Mouse (Mus musculus) thymus, adult 18-20 months (tissue): Measurements from ENCODE around the gene Pltp.
"Not testable (repeated sequence)": the region's sequence is repeated elsewhere in the genome, so short reads cannot be mapped to it uniquely, and the experiment has no call there.

Source experiments
- DNase-seq, 2 experiments: peaks; one replicate each; pipeline ENCODE4 v3.0.0; 2022; ENCODE audit warnings: mixed read lengths in 2 of 2

Gene Pltp

DNA sequence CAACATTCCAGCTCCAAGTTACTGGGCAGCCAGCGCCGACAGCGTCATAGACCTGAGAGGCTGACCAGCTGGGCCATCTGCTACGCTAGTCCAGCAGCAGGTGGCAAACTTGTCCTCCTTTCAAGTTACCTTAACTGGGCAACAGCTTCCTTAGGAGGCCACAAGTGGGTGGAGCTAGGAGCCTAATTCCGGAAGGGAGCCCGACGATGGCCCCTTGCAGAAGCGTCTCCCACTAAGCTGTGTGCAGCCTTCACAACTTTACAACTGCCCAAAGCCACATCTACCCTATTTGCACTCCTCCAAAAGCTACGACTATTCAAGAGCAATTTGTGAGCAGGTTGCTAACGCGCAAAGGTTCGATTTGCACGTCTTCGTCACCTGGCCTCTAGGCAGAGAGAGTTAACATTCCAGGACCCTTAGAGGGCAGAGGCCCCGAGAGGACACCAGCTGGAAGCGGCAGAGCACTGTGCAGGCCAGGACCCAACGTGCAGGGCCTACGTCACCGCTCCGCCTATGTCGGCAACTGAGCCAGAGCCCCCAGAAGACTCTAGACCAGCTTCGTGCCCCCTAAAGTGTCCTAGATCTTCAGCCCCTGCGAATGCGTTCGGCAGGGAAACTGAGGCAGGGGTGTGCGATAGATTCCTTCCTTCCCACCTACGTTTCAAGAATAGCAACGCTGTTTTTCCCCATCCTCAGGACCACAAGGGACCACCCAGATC, 21.2 kb upstream of the Pltp start:
- peak; percentile 44 to 55 for DNase-seq

DNA sequence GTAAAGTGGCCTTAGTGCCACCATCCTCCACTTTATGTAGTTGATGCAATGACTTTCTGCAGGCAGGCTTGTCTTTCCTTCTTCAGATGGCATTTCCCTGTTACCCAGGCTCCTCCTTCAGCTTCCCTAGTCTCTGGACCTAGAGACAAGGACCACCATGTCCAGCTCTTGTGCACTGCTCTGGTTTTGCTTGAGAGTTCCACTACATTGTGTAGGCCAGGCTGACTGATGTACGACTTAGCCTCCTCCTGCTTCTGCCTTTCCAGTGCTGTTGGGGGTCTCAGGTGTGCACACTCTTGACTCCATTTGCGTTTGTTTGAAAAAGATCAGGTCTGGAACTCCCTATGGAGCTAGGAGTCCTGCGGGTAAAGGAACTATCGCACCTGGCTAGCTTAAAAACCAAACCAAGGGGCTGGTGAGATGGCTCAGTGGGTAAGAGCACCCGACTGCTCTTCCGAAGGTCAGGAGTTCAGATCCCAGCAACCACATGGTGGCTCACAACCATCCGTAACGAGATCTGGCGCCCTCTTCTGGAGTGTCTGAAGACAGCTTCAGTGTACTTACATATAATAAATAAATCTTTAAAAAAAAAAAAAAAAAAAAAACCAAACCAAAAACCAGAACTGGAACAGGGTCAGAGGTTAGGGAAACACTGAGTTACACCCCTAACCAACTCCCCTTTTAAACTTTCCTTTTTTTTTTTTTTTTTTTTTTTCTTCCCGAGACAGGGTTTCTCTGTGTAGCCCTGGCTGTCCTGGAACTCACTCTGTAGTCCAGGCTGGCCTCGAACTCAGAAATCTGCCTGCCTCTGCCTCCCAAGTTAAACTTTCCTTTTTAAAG, 20.1 kb upstream of the Pltp start:
- DNase-seq, result not testable (repeated sequence)

DNA sequence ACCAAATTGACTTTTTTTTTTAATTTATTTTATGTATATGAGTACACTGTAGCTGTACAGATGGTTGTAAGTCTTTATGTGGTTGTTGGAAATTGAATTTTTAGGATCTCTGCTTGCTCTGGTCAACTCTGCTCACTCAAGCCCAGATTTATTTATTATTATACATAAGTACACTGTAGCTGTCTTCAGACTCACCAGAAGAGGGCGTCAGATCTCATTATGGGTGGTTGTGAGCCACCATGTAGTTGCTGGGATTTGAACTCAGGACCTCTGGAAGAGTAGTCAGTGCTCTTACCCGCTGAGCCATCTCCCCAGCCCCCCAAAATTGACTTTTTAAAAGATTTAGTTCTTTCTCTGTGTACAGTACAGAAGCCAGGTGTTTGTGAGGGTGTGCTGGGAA, 18.1 kb upstream of the Pltp start:
- not testable (repeated sequence) for DNase-seq

DNA sequence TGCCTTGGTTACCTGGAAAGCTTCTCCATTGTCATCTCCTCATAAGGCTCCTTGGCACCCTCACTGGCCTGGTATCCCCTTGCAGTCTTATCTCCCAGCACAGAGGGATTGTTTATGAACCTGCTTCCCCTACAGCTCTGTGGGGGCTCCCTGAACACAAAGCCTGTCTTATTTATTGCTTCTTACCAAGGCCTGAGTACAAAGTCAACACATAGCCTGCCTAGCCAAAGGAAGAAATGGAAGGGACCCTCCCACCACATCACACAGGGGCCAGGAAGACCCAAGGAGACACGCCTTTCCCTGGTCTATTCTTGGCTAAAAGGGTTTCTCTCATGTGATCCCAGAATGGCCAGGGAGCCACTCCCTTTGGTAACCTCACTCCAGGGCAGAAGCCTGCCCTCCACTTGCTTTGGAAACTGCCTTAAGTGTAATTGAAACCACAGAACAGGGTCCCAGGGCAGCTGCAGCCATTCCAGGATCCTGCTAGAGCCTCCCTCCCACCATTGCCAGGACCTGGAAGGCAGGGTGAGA, 16.8 kb upstream of the Pltp start:
- no peak for DNase-seq

DNA sequence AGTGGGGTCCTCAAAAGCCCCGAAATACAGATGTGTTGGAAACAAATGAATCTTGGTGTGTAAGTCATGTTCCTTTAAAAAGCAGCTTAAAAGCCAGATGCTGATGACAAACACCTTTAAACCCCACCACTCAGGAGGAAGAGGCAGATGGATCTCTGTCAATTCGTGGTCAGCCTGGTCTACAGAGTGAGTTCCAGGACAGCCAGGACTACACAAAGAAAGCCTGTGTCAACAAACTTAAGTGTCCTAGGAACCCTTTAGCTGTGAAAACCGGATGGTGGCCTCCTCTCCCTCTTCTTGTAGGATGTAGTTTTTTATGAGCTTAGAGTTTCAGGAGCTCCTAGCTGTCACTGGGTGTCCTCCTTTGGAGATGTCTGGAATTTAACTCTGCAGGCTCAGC, 16.1 kb upstream of the Pltp start:
- DNase-seq, result no peak

DNA sequence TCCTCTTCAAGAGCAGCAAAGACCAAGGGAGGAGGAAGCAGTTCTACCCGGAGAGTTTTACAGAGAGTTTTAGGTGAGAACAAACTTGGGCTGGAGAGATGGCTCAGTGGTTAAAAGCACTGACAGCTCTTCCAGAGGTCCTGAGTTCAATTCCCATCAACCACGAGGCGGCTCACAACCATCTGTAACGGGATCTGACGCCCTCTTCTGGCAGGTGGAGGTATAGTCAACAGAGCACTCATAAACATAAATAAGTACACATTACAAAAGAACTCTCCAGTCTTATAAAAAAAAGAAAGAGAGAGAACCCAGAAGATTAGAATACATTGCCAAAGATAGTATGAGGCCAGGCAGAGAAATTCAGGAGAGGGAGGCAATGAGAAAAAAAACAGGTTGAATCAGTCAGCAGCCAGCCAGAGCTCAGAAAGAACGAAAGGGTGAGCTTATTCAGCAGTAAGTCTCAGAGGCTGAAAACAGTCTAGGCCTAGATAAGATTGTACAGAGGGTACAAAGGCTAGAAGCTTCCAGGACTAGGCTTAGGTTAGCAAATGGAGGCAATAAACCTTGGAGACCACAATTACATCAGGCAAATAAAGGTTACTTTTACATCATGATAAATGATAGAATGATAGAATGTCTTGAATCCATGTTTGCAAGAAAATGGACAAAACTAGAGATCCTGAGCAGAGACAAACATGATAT, 14.2 kb upstream of the Pltp start:
- DNase-seq, result no peak

DNA sequence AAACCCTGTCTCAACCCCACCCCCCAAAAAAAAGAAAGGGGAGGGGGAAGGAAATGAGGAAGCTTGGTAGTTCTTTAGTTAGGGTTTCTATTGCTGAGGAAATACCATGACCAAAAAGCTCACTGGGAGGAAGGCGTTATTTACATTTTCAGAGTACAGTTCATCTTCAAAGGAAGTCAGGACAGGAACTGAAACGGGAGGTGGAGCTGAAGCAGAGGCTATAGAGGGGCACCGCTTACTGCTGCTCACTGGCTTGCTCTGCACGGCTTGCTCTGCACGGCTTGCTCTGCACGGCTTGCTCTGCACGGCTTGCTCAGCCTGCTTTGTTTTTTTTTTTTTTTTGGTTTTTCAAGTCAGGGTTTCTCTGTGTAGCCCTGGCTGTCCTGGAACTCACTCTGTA, 11.0 kb upstream of the Pltp start:
- no peak for DNase-seq

DNA sequence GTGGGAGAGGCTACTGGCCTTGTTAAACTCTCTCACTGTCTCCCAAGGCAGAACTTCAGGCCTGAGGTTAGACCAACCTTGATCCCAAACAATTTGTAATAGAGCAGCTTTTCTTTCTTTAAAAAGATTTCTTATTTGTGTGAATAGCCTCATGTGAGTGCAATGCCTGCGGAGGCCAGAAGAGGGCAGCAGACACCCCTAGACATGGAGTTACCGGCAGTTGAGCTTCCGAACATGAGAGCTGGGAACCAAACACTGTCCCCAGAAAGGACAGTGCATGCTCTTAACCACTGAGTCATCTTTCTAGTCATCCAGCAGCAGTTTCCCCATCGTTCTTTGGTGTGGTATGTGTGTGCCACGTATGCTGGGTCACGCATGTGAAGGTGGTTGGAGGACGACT, 10.1 kb upstream of the Pltp start:
- DNase-seq, result no peak

DNA sequence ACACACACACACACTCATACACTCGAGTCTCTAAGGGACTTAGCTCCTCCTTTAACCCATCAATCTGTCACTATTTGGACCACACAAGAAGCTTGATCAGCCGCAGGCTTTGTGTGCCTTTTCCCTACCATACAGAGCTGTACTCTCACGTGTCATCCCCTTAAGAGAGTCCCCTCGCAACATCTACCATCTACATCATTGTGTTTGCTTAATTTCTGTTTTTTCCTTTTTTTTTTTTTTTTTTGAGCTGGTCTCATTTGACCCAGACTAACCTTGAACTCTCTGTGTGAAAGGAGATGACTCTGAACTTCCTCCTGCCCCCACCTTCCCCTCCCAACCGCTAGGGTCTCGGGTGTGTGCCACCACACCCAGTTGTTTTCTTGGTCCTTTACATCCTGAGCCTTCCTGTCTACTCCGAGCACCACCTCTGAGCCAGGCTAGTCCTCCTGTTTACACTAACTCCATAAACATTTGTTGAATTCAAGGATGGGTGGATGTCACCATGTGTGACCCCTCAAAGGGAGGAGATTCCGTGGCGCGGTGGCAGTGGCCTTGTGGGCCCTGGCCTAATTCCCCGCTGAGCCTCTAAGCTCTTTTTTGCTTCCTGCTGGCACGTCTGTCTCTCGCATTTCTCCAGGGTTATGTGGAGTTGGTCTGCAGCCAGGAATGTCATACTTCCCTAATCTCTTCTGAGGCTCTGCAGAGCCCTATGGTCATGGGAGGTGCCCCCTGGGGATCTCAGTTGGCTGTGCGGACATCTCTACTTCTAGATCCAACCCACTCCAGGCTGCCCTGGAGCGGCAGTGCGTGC, 9.4 kb upstream of the Pltp start:
- no peak for DNase-seq

DNA sequence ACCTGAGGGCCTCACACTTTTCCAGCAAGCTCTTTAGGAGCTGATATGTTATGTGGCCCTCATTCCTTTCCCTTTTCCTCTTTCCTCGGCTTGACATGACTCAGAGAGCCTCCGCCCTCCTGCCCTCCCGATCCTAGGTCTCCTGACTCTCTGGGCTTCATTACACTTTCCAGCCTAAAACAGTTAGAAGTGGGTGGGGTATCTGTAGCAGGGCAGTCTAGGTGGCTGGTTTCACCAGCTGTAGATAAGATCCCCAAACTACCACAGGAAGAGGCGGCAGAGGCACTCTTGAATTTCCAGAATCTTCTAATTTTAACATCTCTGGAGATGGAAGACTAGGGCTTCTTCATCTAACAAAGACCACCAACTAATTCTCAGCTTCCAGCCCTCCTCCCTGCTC, 7.1 kb upstream of the Pltp start:
- DNase-seq, result no peak

DNA sequence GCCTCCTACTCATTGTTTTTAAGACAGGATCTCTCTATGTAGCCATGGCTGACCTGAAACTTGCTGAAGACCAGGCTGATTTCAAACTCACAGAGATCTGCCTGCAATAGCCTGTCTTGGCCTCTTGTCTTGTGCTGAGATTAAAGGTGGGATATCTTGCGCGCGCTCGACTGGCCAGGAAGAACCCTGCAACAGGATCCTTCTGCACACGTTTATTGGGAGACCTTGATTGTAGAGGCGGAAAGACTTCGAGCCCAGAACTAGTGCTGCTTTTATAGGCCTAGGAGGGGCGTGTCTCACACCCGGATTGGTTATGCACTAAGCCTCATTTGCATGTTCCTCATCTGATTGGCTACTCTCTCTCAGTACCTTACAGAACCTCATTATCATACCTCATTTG, 5.9 kb upstream of the Pltp start:
- not testable (repeated sequence) for DNase-seq

DNA sequence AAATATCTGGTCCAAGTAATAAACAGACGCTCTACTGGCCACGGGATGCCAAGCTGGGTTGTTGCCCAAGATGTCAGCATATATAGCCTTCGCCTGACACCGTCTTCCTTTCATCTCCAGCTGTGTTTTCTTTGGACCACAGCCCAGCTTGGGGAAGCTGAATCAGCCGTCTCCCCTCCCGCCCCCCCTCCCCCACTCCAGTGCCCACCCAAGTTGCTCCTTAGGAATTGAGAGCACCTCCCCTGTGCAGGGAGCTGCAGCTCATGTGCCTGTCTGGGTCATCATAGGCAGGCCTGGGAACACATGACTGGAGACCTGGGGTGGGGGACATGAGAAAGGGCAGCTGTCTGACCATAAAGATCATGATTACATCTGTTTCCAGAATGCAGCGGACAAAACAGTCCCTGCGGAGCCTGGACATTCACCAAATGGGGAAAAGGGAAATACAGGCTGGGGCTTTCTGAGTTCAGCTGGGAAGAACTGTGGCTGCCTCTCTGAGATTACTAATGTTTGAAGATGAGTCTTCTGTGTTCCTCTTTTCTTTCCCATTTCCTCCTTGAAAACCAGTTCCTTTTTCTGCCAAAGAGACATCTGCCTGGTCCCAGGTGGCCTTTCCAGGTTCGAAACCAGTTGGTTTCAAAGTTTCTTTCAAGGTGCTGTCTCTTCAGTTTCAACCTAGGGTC, 4.8 kb upstream of the Pltp start:
- no peak for DNase-seq

DNA sequence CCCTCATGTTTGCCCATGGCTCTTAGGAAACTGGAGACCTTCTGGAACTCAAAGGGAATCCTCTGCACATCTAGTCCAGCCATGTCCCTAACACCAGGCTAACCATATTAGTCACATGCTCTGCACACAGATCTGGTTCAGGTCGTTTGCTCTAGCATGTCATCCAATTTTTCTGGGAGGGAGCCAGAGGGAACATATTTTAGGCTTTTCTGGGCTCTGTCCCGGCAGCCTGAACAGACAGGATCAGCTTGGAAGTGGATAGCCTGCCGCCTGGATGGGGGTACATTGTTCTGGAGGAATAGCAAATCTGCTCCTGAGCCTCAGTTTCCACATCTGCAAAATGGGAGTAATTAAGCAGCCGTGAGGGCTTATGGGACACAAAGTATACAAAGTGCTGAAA, 3.6 kb upstream of the Pltp start:
- no peak for DNase-seq

DNA sequence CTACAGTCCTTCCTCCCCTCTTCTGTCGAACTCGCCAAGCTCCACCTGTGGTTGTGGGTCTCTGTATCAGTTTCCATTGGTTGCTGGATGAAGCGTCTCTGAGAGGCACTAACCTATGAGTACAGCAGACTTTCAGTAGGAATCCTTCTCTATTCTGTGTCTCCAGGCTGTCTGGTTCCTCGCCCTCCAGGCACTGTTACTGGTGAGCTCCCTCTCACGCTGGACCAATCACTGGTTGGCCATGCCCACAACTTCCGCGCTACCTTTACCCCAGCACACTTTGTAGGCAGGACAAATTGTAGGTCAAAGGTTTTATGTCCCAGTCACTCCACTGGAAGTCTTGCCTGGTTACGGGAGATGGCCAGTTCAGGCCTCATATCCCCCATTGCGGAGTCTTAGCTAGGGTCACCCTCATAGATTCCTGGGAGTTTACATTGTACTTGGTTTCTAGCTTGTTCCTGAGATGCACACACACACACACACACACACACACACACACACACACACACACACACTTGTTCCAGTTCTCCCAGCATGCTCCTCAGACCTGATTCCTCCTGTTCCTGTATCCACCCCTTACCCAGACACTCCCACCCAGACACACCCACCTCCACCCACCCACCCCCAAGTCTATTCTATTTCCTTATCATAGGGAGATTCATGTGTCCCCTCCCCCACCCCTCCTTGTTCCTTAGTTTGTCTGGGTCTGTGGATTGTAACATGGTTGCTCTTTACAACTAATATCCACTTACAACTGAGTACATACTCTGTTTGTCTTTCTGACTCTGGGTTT, 2.3 kb upstream of the Pltp start:
- no peak for DNase-seq

DNA sequence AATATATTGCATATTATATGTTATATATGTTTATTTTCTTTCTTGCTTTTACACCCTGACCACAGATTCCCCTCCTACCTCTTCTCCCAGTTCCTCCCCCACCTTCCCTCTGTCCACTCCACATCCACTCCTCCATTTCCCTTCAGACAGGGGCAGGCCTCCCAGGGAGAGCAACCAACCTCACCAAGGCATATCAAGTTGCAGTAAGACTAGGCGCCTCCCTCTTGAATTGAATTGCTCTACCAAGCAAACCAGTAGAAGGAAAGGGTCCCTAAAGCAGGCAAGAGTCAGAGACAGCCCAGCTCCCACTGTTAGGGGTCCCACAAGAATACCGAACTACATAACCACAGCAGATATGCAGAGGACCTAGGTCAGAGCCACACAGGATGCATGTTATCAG, 1.6 kb upstream of the Pltp start:
- no peak for DNase-seq

DNA sequence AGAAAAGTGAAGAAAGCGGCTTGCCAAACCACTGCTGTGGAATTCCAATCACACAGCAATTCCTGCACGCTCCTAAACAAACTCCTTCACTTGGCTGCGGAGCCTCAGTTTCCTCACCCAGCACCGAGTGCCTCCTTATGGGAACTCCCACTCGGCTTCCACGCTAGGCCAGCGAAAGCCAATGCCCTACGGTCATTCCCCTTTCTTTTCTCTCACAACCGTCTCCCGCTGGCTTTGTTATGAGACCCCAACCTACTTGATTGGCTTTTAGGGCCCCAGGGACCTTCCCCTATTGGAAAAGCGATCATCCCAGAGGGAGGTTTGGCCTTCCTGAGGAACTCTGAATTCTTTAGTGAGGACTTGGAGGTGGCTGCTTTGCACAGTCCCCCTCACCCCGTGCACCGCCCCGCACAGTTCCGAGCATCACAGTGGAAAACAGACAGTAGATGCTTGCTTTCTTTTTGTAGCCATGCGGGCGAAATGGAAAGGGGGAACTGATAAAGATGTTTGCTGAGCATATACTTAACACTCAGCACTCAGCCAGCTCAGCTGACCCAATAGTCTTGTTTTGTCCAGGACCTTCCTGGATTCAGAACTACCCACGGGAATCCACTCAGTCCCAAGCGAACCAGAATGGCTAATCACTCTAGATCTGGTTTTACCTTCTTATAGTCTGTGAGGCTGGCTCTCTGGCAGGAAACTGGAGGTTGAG, 487 bp upstream of the Pltp start:
- DNase-seq, result no peak

DNA sequence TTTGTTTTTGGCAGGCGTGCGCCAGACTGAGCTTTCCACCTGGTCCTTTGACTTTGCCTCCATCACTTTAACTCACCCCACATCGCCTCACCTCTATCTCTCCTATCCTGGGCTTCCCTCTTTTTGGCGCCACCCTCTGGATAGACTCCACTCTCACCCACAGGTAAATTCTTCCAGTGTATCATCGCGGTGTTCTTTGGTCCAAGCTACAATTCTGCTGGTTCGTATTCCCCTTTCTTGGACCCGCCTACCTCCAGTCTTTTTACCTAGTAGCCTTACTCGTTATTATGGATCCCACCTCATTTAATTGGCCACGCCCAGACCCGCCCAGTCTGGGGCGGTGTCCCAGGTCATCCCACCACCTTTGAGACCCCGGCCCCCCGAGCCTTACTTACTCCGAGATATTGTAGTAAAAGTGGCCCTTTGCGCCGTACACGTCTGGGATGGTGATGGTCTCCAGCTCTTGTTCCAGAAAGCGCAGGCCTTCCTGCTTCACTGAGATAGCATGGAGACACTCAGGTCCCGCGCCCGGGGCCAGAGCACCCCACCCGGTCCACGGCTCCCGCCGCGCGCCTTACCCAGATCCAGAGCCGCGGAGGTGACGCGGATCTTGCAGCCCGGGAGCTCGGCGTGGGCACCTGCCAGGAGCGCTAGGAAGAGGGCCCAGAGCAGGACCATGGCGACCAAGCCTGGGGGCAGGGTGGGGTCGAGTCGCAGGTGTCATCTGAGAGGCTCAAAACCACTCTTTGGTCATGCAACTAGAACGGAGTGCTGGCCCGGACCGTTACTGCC, 1.0 kb downstream of the Pltp start:
- DNase-seq, result no peak

DNA sequence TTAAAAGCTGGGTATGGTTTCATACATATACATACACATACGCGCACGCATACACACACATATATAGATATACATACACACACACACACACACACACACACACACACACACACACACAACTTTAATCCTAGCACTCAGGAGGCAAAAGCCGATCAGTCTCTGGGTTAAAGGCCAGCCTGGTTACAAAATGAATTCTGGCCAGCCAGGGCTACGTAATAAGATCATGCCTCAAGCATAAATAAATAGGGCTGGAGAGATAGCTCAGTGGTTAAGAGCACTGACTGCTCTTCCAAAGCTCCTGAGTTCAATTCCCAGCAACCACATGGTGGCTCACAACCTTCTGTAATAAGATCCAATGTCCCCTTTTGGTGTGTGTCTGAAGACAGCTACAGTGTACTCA, 1.9 kb downstream of the Pltp start:
- DNase-seq, result not testable (repeated sequence)

DNA sequence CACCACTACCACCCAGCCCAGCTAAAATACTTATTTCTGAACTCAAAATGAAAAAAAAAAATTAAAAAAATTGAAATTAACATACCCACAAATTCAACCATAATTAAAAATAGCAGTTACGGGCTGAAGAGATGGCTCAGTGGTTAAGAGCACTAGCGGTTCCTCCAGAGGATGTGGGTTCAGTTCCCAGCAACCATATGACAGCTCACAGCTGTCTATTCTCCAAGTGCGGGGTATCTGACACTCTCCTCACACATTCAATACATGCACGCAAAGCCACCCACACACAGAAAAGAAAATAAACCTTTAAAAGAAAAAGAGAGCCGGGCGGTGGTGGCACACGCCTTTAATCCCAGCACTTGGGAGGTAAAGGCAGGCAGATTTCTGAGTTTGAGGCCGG, 7.5 kb downstream of the Pltp start:
- DNase-seq, result no peak

DNA sequence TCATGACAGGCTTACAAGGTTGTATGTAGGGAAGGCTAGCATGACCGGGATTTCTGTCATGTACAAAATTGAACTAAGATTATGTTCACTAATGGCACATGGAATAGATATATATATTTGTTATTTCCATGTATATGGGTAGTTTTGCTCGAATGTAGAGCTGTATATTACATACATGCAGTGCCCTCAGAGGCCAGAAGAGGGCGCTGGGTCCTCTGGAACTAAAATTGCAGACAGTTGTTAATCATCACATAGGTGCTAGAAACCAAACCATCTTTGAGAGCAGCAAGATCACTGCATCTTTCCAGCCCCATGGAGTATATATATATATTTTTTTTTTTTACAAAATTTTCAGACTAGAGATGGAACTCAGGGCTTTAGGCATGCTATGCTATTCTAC, 11.7 kb downstream of the Pltp start:
- no peak for DNase-seq
